Mouse (Mus musculus): ENCODE results near the gene Gtsf2.
A peak's percentile ranks its signal among the peaks of the same experiment; 100 is the strongest.
"Not testable (repeated sequence)": the region's sequence is repeated elsewhere in the genome, so short reads cannot be mapped to it uniquely, and the experiment has no call there.

Gtsf2 gene

GRCm38 (mm10) chr15:103448369-103448768 lies at the start of gene Gtsf2:
Gene Gtsf2, minus strand, starts transcription at chr15:103448469.
- DNase-seq: no peak

GRCm38 (mm10) chr15:103496204-103497140 lies 48.2 kb upstream of the Gtsf2 start:
- no peak for DNase-seq

- DNase-seq: no peak
Measured at GRCm38 (mm10) chr15:103488336-103488735, 40.1 kb upstream of the Gtsf2 start.

- DNase-seq: no peak
Measured at GRCm38 (mm10) chr15:103486658-103487057, 38.4 kb upstream of the Gtsf2 start.

- DNase-seq: no peak
Measured at GRCm38 (mm10) chr15:103485106-103485505, 36.8 kb upstream of the Gtsf2 start.

GRCm38 (mm10) chr15:103484490-103484889 lies 36.2 kb upstream of the Gtsf2 start:
- DNase-seq: no peak

- DNase-seq: peak; percentile 81
Measured at GRCm38 (mm10) chr15:103482488-103482887, 34.2 kb upstream of the Gtsf2 start.

GRCm38 (mm10) chr15:103480129-103480528 lies 31.9 kb upstream of the Gtsf2 start:
- DNase-seq: no peak

- no peak for DNase-seq
Measured at GRCm38 (mm10) chr15:103479080-103479606, 30.9 kb upstream of the Gtsf2 start.

- no peak for DNase-seq
Measured at GRCm38 (mm10) chr15:103473769-103474168, 25.5 kb upstream of the Gtsf2 start.

GRCm38 (mm10) chr15:103473182-103473581 lies 24.9 kb upstream of the Gtsf2 start:
- no peak for DNase-seq

GRCm38 (mm10) chr15:103472265-103472664 lies 24.0 kb upstream of the Gtsf2 start:
- no peak for DNase-seq

GRCm38 (mm10) chr15:103471488-103472194 lies 23.4 kb upstream of the Gtsf2 start:
- peak; percentile 39 for DNase-seq

- peak; percentile 32 for DNase-seq
Measured at GRCm38 (mm10) chr15:103462539-103463261, 14.4 kb upstream of the Gtsf2 start.

GRCm38 (mm10) chr15:103454449-103454848 lies 6.2 kb upstream of the Gtsf2 start:
- DNase-seq: no peak

GRCm38 (mm10) chr15:103453551-103454218 lies 5.4 kb upstream of the Gtsf2 start, which contains the start of gene Nckap1l:
Gene Nckap1l, plus strand, starts transcription at chr15:103453794.
- DNase-seq: no peak

GRCm38 (mm10) chr15:103445966-103446365 lies 2.3 kb downstream of the Gtsf2 start:
- DNase-seq: not testable (repeated sequence)

- no peak for DNase-seq
Measured at GRCm38 (mm10) chr15:103430241-103430640, 18.0 kb downstream of the Gtsf2 start, which contains the start of gene Gtsf1. Gene Gtsf1, minus strand, starts transcription at chr15:103430470.

GRCm38 (mm10) chr15:103427017-103427416 lies 21.3 kb downstream of the Gtsf2 start:
- DNase-seq: peak; percentile 29

- not testable (repeated sequence) for DNase-seq
Measured at GRCm38 (mm10) chr15:103405586-103405985, 42.7 kb downstream of the Gtsf2 start.

GRCm38 (mm10) chr15:103401361-103401760 lies 46.9 kb downstream of the Gtsf2 start:
- DNase-seq: peak; percentile 23

- DNase-seq: no peak
Measured at GRCm38 (mm10) chr15:103393577-103393976, 54.7 kb downstream of the Gtsf2 start.

Data from retina, postnatal 1 day (tissue).